ENCODE assay signal across 28 mouse cellular contexts in the genomic region with DNA sequence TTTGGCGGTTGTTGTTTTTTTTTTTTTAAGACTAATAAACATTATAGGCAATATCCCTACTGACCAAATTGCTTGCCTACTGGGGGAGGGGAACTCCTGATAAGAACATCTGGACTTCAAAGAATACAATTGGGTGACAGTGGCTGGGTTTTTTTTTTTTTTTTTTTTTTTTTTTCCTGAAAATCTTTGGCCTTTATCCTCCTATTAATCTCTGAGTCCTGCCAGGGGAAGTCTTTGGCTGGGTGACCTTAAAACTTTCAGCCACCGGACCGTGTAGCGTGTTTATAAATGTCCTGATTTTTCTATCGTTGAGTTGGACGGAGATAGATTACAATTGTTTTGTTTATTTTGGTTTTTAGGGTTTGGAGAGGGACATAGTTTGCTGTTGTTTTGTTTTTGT. TPM values are rescaled to one million over a fixed set of nuclear protein-coding genes. Genes with fewer than 3 reads are reported as not detected.
A peak's percentile ranks its signal among the peaks of the same experiment; 100 is the strongest.
DNase-seq lines count a peak whose midpoint lies in the region; ATAC-seq and TF ChIP-seq lines count a peak whose summit lies in the region.
"Had no signal": no experiment of that assay in that cellular context is flagged by ENCODE, and none has a peak within 500 bp of the region (broad histone marks: within the 10 kb centered on the region; RNA-seq: fewer than 3 reads in every experiment).

No protein-coding gene starts in this region.

- H3K27ac ChIP-seq in heart, embryonic 10.5 days, result 0 out of 2 replicates have a peak overlapping the region, but pooled peaks have one; percentile 42
- H3K27ac ChIP-seq in heart, adult 2 months, result no peak overlapping the region
- no peak overlapping the region for H3K27ac ChIP-seq in kidney, postnatal 0 days
- no peak overlapping the region for H3K27ac ChIP-seq in lung, embryonic 14.5 days (ENCODE audit: low read depth)
- H3K27ac ChIP-seq: embryonic facial prominence, embryonic 13.5 days; embryonic facial prominence, embryonic 15.5 days; forebrain, embryonic 10.5 days; forebrain, embryonic 12.5 days had no signal

- no peak for TF ChIP-seq CTCF in heart, adult 2 months (IDR thresholded peaks at IDR 0.05)
- TF ChIP-seq CTCF in kidney, postnatal 0 days (IDR thresholded peaks at IDR 0.05; ENCODE audit: low read depth), result no peak
- TF ChIP-seq CTCF in lung, embryonic 14.5 days (IDR thresholded peaks at IDR 0.05; ENCODE audit: low read depth), result no peak

- no peak overlapping the region for H3K9ac ChIP-seq in heart, adult 2 months (ENCODE audit: low read depth, low read length)
- no peak overlapping the region for H3K9ac ChIP-seq in kidney, postnatal 0 days (ENCODE audit: low read depth, low read length)
- H3K9ac ChIP-seq in lung, embryonic 14.5 days, result no peak overlapping the region
- H3K9ac ChIP-seq: embryonic facial prominence, embryonic 13.5 days; embryonic facial prominence, embryonic 15.5 days; forebrain, embryonic 12.5 days had no signal

- TF ChIP-seq EP300 in heart, adult 2 months (IDR thresholded peaks at IDR 0.05; ENCODE audit: insufficient read depth, low read depth, low read length), result no peak

- DNase-seq in heart, embryonic 10.5 days (ENCODE audit: low spot score), result no peak
- no peak for DNase-seq in heart, adult 2 months
- DNase-seq in kidney, postnatal 0 days (ENCODE audit: low spot score), result peak; percentile 13
- DNase-seq in kidney, postnatal 10 days, result no peak
- peak; percentile 46 for DNase-seq in lung, embryonic 14.5 days
- DNase-seq in lung, postnatal 36 days, result no peak
- DNase-seq in adipocyte (ENCODE audit: low spot score), result peak; percentile 17
- no peak for DNase-seq in thymus, postnatal 25 days
- DNase-seq: adrenal gland, adult 2 months; adrenal gland, postnatal 10 days; adrenal gland, postnatal 25 days; cerebellum, adult 11 months; cerebellum, adult 18-20 months; cerebellum, adult 8-10 months; cerebellum, adult 9-11 months; cerebellum, postnatal 14 days; cerebellum, postnatal 36 days; embryo, embryonic 11 days had no signal

- no peak overlapping the region for H3K4me2 ChIP-seq in kidney, postnatal 0 days (ENCODE audit: low read length)
- no peak overlapping the region for H3K4me2 ChIP-seq in lung, embryonic 14.5 days
- H3K4me2 ChIP-seq: embryonic facial prominence, embryonic 13.5 days; embryonic facial prominence, embryonic 15.5 days; forebrain, embryonic 12.5 days had no signal

- 46% methylated on average over 6 of the region's 6 CpGs for WGBS in heart, embryonic 10.5 days
- 54% methylated on average over 6 of the region's 6 CpGs for WGBS in heart, adult 2 months
- WGBS in kidney, postnatal 0 days, result 13% methylated on average over 6 of the region's 6 CpGs
- 31% methylated on average over 6 of the region's 6 CpGs for WGBS in lung, embryonic 14.5 days

- H3K36me3 ChIP-seq in heart, embryonic 10.5 days, result 0 out of 2 replicates have a peak, but pooled peaks cover 2% of the 10 kb centered on the region
- H3K36me3 ChIP-seq in heart, adult 2 months (ENCODE audit: control insufficient read depth, insufficient read depth, low read length), result no peaks in the 10 kb centered on the region
- no peaks in the 10 kb centered on the region for H3K36me3 ChIP-seq in kidney, postnatal 0 days (ENCODE audit: insufficient read depth, low read length)
- H3K36me3 ChIP-seq in lung, embryonic 14.5 days (ENCODE audit: insufficient read depth), result no peaks in the 10 kb centered on the region
- H3K36me3 ChIP-seq: embryonic facial prominence, embryonic 13.5 days; embryonic facial prominence, embryonic 15.5 days; forebrain, embryonic 10.5 days; forebrain, embryonic 12.5 days; G1E had no signal

- 0 out of 2 replicates have a peak, but pooled peaks cover 2% of the 10 kb centered on the region for H3K4me1 ChIP-seq in heart, embryonic 10.5 days
- H3K4me1 ChIP-seq in heart, adult 2 months (ENCODE audit: control insufficient read depth, insufficient read depth, low read length), result no peaks in the 10 kb centered on the region; the same call in 1 of the 2 replicates
- H3K4me1 ChIP-seq in kidney, postnatal 0 days (replicated peaks; ENCODE audit: insufficient read depth, low read length), result no peaks in the 10 kb centered on the region
- H3K4me1 ChIP-seq in lung, embryonic 14.5 days (ENCODE audit: insufficient read depth), result peaks cover 4% of the 10 kb centered on the region; the same call in 1 of the 2 replicates

- no peaks in the 10 kb centered on the region for H3K79me2 ChIP-seq in heart, adult 2 months (replicated peaks; ENCODE audit: control insufficient read depth, insufficient read depth, low read length)

- no peaks in the 10 kb centered on the region for H3K9me3 ChIP-seq in heart, embryonic 10.5 days
- no peaks in the 10 kb centered on the region for H3K9me3 ChIP-seq in kidney, postnatal 0 days (replicated peaks; ENCODE audit: low read length)
- H3K9me3 ChIP-seq in lung, embryonic 14.5 days (ENCODE audit: low read depth, low read length), result no peaks in the 10 kb centered on the region
- H3K9me3 ChIP-seq: embryonic facial prominence, embryonic 13.5 days; embryonic facial prominence, embryonic 15.5 days; forebrain, embryonic 10.5 days; forebrain, embryonic 12.5 days; G1E had no signal

- intact Hi-C loops in heart, adult 2 months (cut with DNase I), result no loop called here

- H3K4me3 ChIP-seq in heart, embryonic 10.5 days, result no peak overlapping the region
- no peak overlapping the region for H3K4me3 ChIP-seq in heart, adult 2 months
- H3K4me3 ChIP-seq in kidney, postnatal 0 days (replicated peaks; ENCODE audit: low read depth, low read length), result no peak overlapping the region
- no peak overlapping the region for H3K4me3 ChIP-seq in lung, embryonic 14.5 days (ENCODE audit: low read depth, low read length)
- H3K4me3 ChIP-seq: embryonic facial prominence, embryonic 13.5 days; embryonic facial prominence, embryonic 15.5 days; erythroblast, embryonic 14.5 days; forebrain, embryonic 10.5 days; forebrain, embryonic 12.5 days had no signal

- no peaks in the 10 kb centered on the region for H3K27me3 ChIP-seq in heart, embryonic 10.5 days (ENCODE audit: insufficient read depth, poor library complexity, severe bottlenecking)
- no peaks in the 10 kb centered on the region for H3K27me3 ChIP-seq in heart, adult 2 months (ENCODE audit: control insufficient read depth, insufficient read depth, low read length)
- H3K27me3 ChIP-seq in kidney, postnatal 0 days (ENCODE audit: insufficient read depth, low read length), result no peaks in the 10 kb centered on the region
- H3K27me3 ChIP-seq in lung, embryonic 14.5 days (ENCODE audit: insufficient read depth, low read length), result no peaks in the 10 kb centered on the region
- H3K27me3 ChIP-seq: embryonic facial prominence, embryonic 13.5 days; embryonic facial prominence, embryonic 15.5 days; Patski had no signal

- no peak for TF ChIP-seq POLR2A in heart, adult 2 months (IDR thresholded peaks at IDR 0.05; ENCODE audit: insufficient read depth, low read depth, low read length)

- no peak for ATAC-seq in kidney, postnatal 0 days (replicated peaks; ENCODE audit: low FRiP score, low read depth)
- no peak for ATAC-seq in lung, embryonic 14.5 days (ENCODE audit: insufficient read depth)
- ATAC-seq: activated CD4-positive, CD25-positive, alpha-beta regulatory T cell, adult 4 months; forebrain, embryonic 14.5 days; forebrain, embryonic 16.5 days; Patski had no signal

RNA-seq across cellular contexts. Expression of gene Fn1, which starts 3.3 kb away (rescaled TPM):
- 356 and 440 TPM in 2 replicates for polyA plus RNA-seq in heart, embryonic 10.5 days (2016; fragmentation: Nextera tagmentation; extraction: Ambion mirVana)
- 10 to 100 TPM; 58.2 to 95.9 TPM for total RNA-seq in heart, adult 2 months (2021)
- 40.5 and 50.6 TPM in 2 replicates for polyA plus RNA-seq in heart, adult 2 months (2012; rRNA removed)
- polyA plus RNA-seq in kidney, postnatal 0 days (2015; fragmentation: Nextera tagmentation; extraction: Ambion mirVana), result 89.5 and 101 TPM in 2 replicates
- 156 and 160 TPM in 2 replicates for polyA plus RNA-seq in lung, embryonic 14.5 days (2014; fragmentation: Nextera tagmentation; extraction: Ambion mirVana)

Comparison
In these comparisons a context has a peak if more than half of its experiments do, and no peak if none do; other contexts are left out.
1. DNase-seq: peak in kidney, postnatal 0 days (single experiment), lung, embryonic 14.5 days (single experiment) and adipocyte (single experiment); none in heart, embryonic 10.5 days (single experiment), heart, adult 2 months (0 of 2), kidney, postnatal 10 days (single experiment), lung, postnatal 36 days (single experiment) and thymus, postnatal 25 days (single experiment).